Mouse (Mus musculus): ENCODE data around the gene Mageb18.

GRCm38 (mm10) chrX:92599472-92599871 is at the start of gene Mageb18:
- no peak for TF ChIP-seq ZNF384 (IDR thresholded peaks at IDR 0.05; ENCODE audit: low read depth, low read length)
- TF ChIP-seq HCFC1 (IDR thresholded peaks at IDR 0.05; ENCODE audit: borderline replicate concordance, insufficient read depth, low read length) = no peak
